Mouse (Mus musculus) G1E (cell line): ENCODE results near the gene Rap1gds1. TPM values are rescaled to one million over a fixed set of nuclear protein-coding genes. Genes with fewer than 3 reads are reported as not detected.

ENCODE experiments used
- ATAC-seq: 2 replicates; pipeline ENCODE4 v1.8.0; 2016; ENCODE audit warnings: mild to moderate bottlenecking; ENCODE audit not compliant: insufficient number of reproducible peaks, poor library complexity, low FRiP score, severe bottlenecking; ENCODE audit errors: extremely low read depth
- DNase-seq: peaks from one replicate; pipeline ENCODE4 v3.0.0; 2012; ENCODE audit warnings: low spot score
- H3K27me3 ChIP-seq: 2 replicates; pipeline ENCODE4 v1.6.1; 2012; ENCODE audit warnings: mild to moderate bottlenecking, low read length, inconsistent platforms; ENCODE audit not compliant: insufficient read depth
- H3K36me3 ChIP-seq: replicated peaks from 2 replicates; pipeline ENCODE3; 2012; ENCODE audit warnings: mild to moderate bottlenecking, inconsistent platforms
- H3K4me1 ChIP-seq: 2 replicates; pipeline ENCODE4 v1.6.1; 2012; ENCODE audit warnings: low read depth, low read length, inconsistent platforms, mixed read lengths; ENCODE audit not compliant: insufficient read depth
- H3K4me3 ChIP-seq: 2 replicates; pipeline ENCODE4 v1.5.1; 2012; ENCODE audit warnings: low read depth, mild to moderate bottlenecking, inconsistent platforms, low read length, moderate library complexity, mixed read lengths
- H3K9me3 ChIP-seq: replicated peaks from 2 replicates; pipeline ENCODE4 v1.6.1; 2012; ENCODE audit warnings: inconsistent platforms
- CTCF ChIP-seq: IDR thresholded peaks from 2 replicates; pipeline ENCODE4 v1.5.1; 2012; ENCODE audit warnings: low read depth, low read length, inconsistent platforms, mixed read lengths
- GATA1 ChIP-seq: IDR thresholded peaks from 2 replicates; pipeline ENCODE4 v1.6.1; 2012; ENCODE audit warnings: borderline replicate concordance, low read length, inconsistent platforms, mixed read lengths
- GATA2 ChIP-seq: IDR thresholded peaks from 2 replicates; pipeline ENCODE4 v1.6.1; 2012; ENCODE audit warnings: low read depth, low read length, inconsistent platforms, borderline replicate concordance
- POLR2AphosphoS5 ChIP-seq: IDR thresholded peaks from 2 replicates; pipeline ENCODE4 v1.6.1; 2012; ENCODE audit warnings: low read depth, low read length, inconsistent platforms; ENCODE audit not compliant: insufficient replicate concordance
- TAL1 ChIP-seq: conservative IDR thresholded peaks from 2 replicates; pipeline ENCODE4 v1.6.1; 2012; ENCODE audit warnings: low read depth, low read length, inconsistent platforms, mixed read lengths
- polyA plus RNA-seq: library from polyadenylated mRNA; stranded (reverse); fragments of >175 nt; gene quantifications from 2 replicates; pipeline ENCODE4 v1.2.3, GENCODE M21; 2012
- total RNA-seq, 2 experiments: library from RNA; stranded (forward) in 1 of 2; stranded (reverse) in 1 of 2; fragments of 200-1000 nt in 1 of 2; fragments of >200 nt in 1 of 2; fragmentation: Nextera tagmentation in 1 of 2; gene quantifications; 2 replicates each; pipeline ENCODE4 v1.2.3; 2014 to 2017

Gene Rap1gds1
- total and polyA plus RNA-seq, 3 experiments, result 8.5 to 74.9 (median 35.4) TPM

GRCm38 (mm10) chr3:138977413-138977812 is 97.6 kb downstream of the Rap1gds1 start:
- Histone ChIP-seq H3K9me3 (no peaks in the 10 kb centered on the region), H3K4me1 (0 out of 2 replicates have a peak, but pooled peaks cover 4% of the 10 kb centered on the region), H3K27me3 (no peaks in the 10 kb centered on the region), H3K36me3 (peaks cover 31% of the 10 kb centered on the region), H3K4me3 (no peak overlapping the region)
- TF ChIP-seq TAL1 (no peak), POLR2AphosphoS5 (no peak), GATA1 (no peak), GATA2 (no peak), CTCF (no peak)
- DNase-seq, result no peak
- ATAC-seq, result no peak

- H3K27me3 ChIP-seq, result no peaks in the 10 kb centered on the region
- DNase-seq (no peak), ATAC-seq (no peak)
- no peak overlapping the region for H3K4me3 ChIP-seq
- H3K4me1 ChIP-seq, result peaks cover 3% of the 10 kb centered on the region
- TF ChIP-seq TAL1, result no peak
- H3K36me3 ChIP-seq, result peaks cover 19% of the 10 kb centered on the region
- H3K9me3 ChIP-seq, result no peaks in the 10 kb centered on the region
These were observed 107.4 kb downstream of the Rap1gds1 start for GRCm38 (mm10) chr3:138967627-138968026.

GRCm38 (mm10) chr3:138958527-138958926 is 116.5 kb downstream of the Rap1gds1 start:
- Histone ChIP-seq H3K4me1 (peaks cover 3% of the 10 kb centered on the region), H3K9me3 (no peaks in the 10 kb centered on the region), H3K36me3 (peaks cover 58% of the 10 kb centered on the region), H3K4me3 (no peak overlapping the region), H3K27me3 (no peaks in the 10 kb centered on the region)
- DNase-seq (no peak), ATAC-seq (no peak)
- no peak for TF ChIP-seq POLR2AphosphoS5

- Histone ChIP-seq H3K4me3 (no peak overlapping the region), H3K9me3 (no peaks in the 10 kb centered on the region), H3K36me3 (peaks cover 53% of the 10 kb centered on the region), H3K27me3 (no peaks in the 10 kb centered on the region), H3K4me1 (no peaks in the 10 kb centered on the region)
- ATAC-seq (no peak), DNase-seq (no peak)
- TF ChIP-seq GATA2 (no peak), TAL1 (no peak), CTCF (no peak), POLR2AphosphoS5 (no peak), GATA1 (no peak)
These were observed 119.8 kb downstream of the Rap1gds1 start for GRCm38 (mm10) chr3:138955220-138955619.

GRCm38 (mm10) chr3:138949081-138949480 is 125.9 kb downstream of the Rap1gds1 start:
- Histone ChIP-seq H3K4me3 (no peak overlapping the region), H3K9me3 (no peaks in the 10 kb centered on the region), H3K36me3 (peaks cover 53% of the 10 kb centered on the region), H3K4me1 (no peaks in the 10 kb centered on the region), H3K27me3 (no peaks in the 10 kb centered on the region)
- ATAC-seq (no peak), DNase-seq (no peak)
- no peak for TF ChIP-seq TAL1
- no peak for TF ChIP-seq GATA2
- TF ChIP-seq POLR2AphosphoS5, result no peak
- TF ChIP-seq GATA1, result no peak
- no peak for TF ChIP-seq CTCF

- peaks cover 53% of the 10 kb centered on the region for H3K36me3 ChIP-seq
These were observed 129.5 kb downstream of the Rap1gds1 start for GRCm38 (mm10) chr3:138945516-138945915.

GRCm38 (mm10) chr3:138941604-138942003 is 133.4 kb downstream of the Rap1gds1 start:
- Histone ChIP-seq H3K36me3 (peaks cover 62% of the 10 kb centered on the region), H3K4me1 (no peaks in the 10 kb centered on the region), H3K27me3 (no peaks in the 10 kb centered on the region), H3K9me3 (no peaks in the 10 kb centered on the region), H3K4me3 (no peak overlapping the region)
- DNase-seq (no peak), ATAC-seq (no peak)
- no peak for TF ChIP-seq GATA2
- TF ChIP-seq GATA1, result no peak
- TF ChIP-seq POLR2AphosphoS5, result no peak
- TF ChIP-seq TAL1, result no peak

More at GRCm38 (mm10) chr3:138945516-138945915, 129.5 kb downstream of the Rap1gds1 start:
- TF ChIP-seq GATA2, result no peak
- no peak for TF ChIP-seq GATA1
- TF ChIP-seq POLR2AphosphoS5, result no peak
- no peak for TF ChIP-seq TAL1
- no peak for TF ChIP-seq CTCF
- H3K4me1 ChIP-seq, result no peaks in the 10 kb centered on the region
- H3K9me3 ChIP-seq, result no peaks in the 10 kb centered on the region
- H3K27me3 ChIP-seq, result no peaks in the 10 kb centered on the region
- ATAC-seq (no peak), DNase-seq (no peak)
- H3K4me3 ChIP-seq, result no peak overlapping the region
